Mouse (Mus musculus) limb, embryonic 14.5 days (tissue): ENCODE measurements at regions not wholly inside any gene's neighbourhood (a gene's known extent, or its start where the extent isn't known, plus 50 kb on each side); places are given as distances from the start of the nearest gene placed in this dataset.

Experiments
- ATAC-seq: fragments of 200-750 bp; cut with Nextera tagmentation; 2 replicates; pipeline ENCODE4 v1.8.0; 2017; ENCODE audit warnings: low read depth, moderate number of reproducible peaks, moderate TSS enrichment; ENCODE audit not compliant: low FRiP score
- DNase-seq: peaks from one replicate; pipeline ENCODE4 v3.0.0-alpha.2; 2015; ENCODE audit warnings: low spot score
- H3K27ac ChIP-seq: fragments of 300-500 bp; sonication (generic); replicated peaks from 2 replicates; pipeline ENCODE4 v1.5.1; 2014; ENCODE audit warnings: low read depth, mild to moderate bottlenecking, low read length, moderate library complexity, mixed read lengths
- H3K27me3 ChIP-seq: fragments of 300-500 bp; sonication (generic); 2 replicates; pipeline ENCODE4 v1.6.1; 2014; ENCODE audit warnings: low read length, mixed read lengths; ENCODE audit not compliant: control insufficient read depth, insufficient read depth
- H3K36me3 ChIP-seq: fragments of 300-500 bp; sonication (generic); 2 replicates; pipeline ENCODE4 v1.6.1; 2014; ENCODE audit warnings: mild to moderate bottlenecking, low read length, moderate library complexity, mixed read lengths; ENCODE audit not compliant: control insufficient read depth, insufficient read depth
- H3K4me1 ChIP-seq: fragments of 300-500 bp; sonication (generic); 2 replicates; pipeline ENCODE4 v1.6.1; 2014; ENCODE audit warnings: antibody characterized with exemption, low read length, mixed read lengths; ENCODE audit not compliant: control insufficient read depth, insufficient read depth
- H3K4me2 ChIP-seq: fragments of 300-500 bp; sonication (generic); replicated peaks from 2 replicates; pipeline ENCODE4 v1.6.1; 2014; ENCODE audit warnings: low read depth, mild to moderate bottlenecking, low read length, moderate library complexity; ENCODE audit not compliant: severe bottlenecking
- H3K4me3 ChIP-seq: fragments of 300-500 bp; sonication (generic); replicated peaks from 2 replicates; pipeline ENCODE4 v1.5.1; 2014; ENCODE audit warnings: low read length
- H3K9ac ChIP-seq: fragments of 300-500 bp; sonication (generic); 2 replicates; pipeline ENCODE4 v1.6.1; 2014; ENCODE audit warnings: mild to moderate bottlenecking, low read depth, low read length, moderate library complexity; ENCODE audit not compliant: severe bottlenecking
- H3K9me3 ChIP-seq: fragments of 300-500 bp; sonication (generic); 2 replicates; pipeline ENCODE4 v1.6.1; 2016; ENCODE audit warnings: low read length; ENCODE audit not compliant: control insufficient read depth
- POLR2A ChIP-seq: fragments of 200-500 bp; IDR thresholded peaks from 2 replicates; pipeline ENCODE4 v1.8.0; 2012; ENCODE audit warnings: inconsistent platforms, mild to moderate bottlenecking, moderate library complexity, borderline replicate concordance; ENCODE audit not compliant: insufficient read depth, insufficient read length; ENCODE audit errors: extremely low read depth
- whole genome bisulfite sequencing: fragments of 180-500 bp; shearing (Covaris S2); extraction: QIAGEN DNeasy Blood & Tissue Kit; methylation state at CpG from one replicate; pipeline ENCODE4 v1.1.7; 2014; 5-methylcytosine and 5-hydroxymethylcytosine counted together

- ATAC-seq: no peak
- no peaks in the 10 kb centered on the region for H3K9me3 ChIP-seq
- no peak overlapping the region for H3K27ac ChIP-seq
- no peak overlapping the region for H3K4me2 ChIP-seq
- no peak for DNase-seq
- H3K36me3 ChIP-seq: no peaks in the 10 kb centered on the region
- H3K4me3 ChIP-seq: no peak overlapping the region
- no peaks in the 10 kb centered on the region for H3K27me3 ChIP-seq
- H3K4me1 ChIP-seq: no peaks in the 10 kb centered on the region
- TF ChIP-seq POLR2A: no peak
- 77% methylated on average over 2 of the region's 2 CpGs for whole genome bisulfite sequencing
- no peak overlapping the region for H3K9ac ChIP-seq
Observed at GRCm38 (mm10) chr5:50688362-50688761, 629.6 kb upstream of the Adgra3 start.

- Histone ChIP-seq H3K9me3 (no peaks in the 10 kb centered on the region), H3K27me3 (no peaks in the 10 kb centered on the region), H3K4me1 (no peaks in the 10 kb centered on the region), H3K4me3 (no peak overlapping the region), H3K4me2 (no peak overlapping the region), H3K27ac (no peak overlapping the region), H3K36me3 (no peaks in the 10 kb centered on the region), H3K9ac (no peak overlapping the region)
- WGBS: 85% methylated on average over 5 of the region's 5 CpGs
- no peak for TF ChIP-seq POLR2A
- ATAC-seq (no peak), DNase-seq (no peak)
Observed at GRCm38 (mm10) chr5:50683966-50684365, 625.2 kb upstream of the Adgra3 start.

GRCm38 (mm10) chr5:50636539-50636938 lies 577.7 kb upstream of the Adgra3 start:
- no peak overlapping the region for H3K4me2 ChIP-seq
- H3K36me3 ChIP-seq: no peaks in the 10 kb centered on the region
- no peaks in the 10 kb centered on the region for H3K27me3 ChIP-seq
- no peaks in the 10 kb centered on the region for H3K9me3 ChIP-seq
- no peaks in the 10 kb centered on the region for H3K4me1 ChIP-seq
- ATAC-seq: no peak
- TF ChIP-seq POLR2A: no peak
- no peak overlapping the region for H3K9ac ChIP-seq
- H3K27ac ChIP-seq: no peak overlapping the region
- no peak for DNase-seq
- no peak overlapping the region for H3K4me3 ChIP-seq

- no peak overlapping the region for H3K9ac ChIP-seq
- H3K27me3 ChIP-seq: no peaks in the 10 kb centered on the region
- no peaks in the 10 kb centered on the region for H3K9me3 ChIP-seq
- WGBS: 77% methylated on average over 6 of the region's 6 CpGs
- no peak for ATAC-seq
- no peak overlapping the region for H3K27ac ChIP-seq
- no peak overlapping the region for H3K4me3 ChIP-seq
- no peak for TF ChIP-seq POLR2A
- no peak for DNase-seq
- H3K4me2 ChIP-seq: no peak overlapping the region
- no peaks in the 10 kb centered on the region for H3K36me3 ChIP-seq
- no peaks in the 10 kb centered on the region for H3K4me1 ChIP-seq
Observed at GRCm38 (mm10) chr5:50626648-50627047, 567.8 kb upstream of the Adgra3 start.

GRCm38 (mm10) chr5:50624206-50624605 lies 565.4 kb upstream of the Adgra3 start:
- ATAC-seq (no peak), DNase-seq (no peak)
- Histone ChIP-seq H3K4me2 (no peak overlapping the region), H3K36me3 (no peaks in the 10 kb centered on the region), H3K4me1 (no peaks in the 10 kb centered on the region), H3K27me3 (no peaks in the 10 kb centered on the region), H3K4me3 (no peak overlapping the region), H3K9me3 (no peaks in the 10 kb centered on the region), H3K27ac (no peak overlapping the region), H3K9ac (no peak overlapping the region)
- TF ChIP-seq POLR2A: no peak
